Mouse (Mus musculus) heart, postnatal 10 days (tissue): ENCODE results near the gene Cdk5r2. TPM values are rescaled to one million over a fixed set of nuclear protein-coding genes. Genes with fewer than 3 reads are reported as not detected.
A peak's percentile ranks its signal among the peaks of the same experiment; 100 is the strongest.

Experiments
- DNase-seq, 2 experiments: peaks; one replicate each; pipeline ENCODE4 v3.0.0; 2021
- intact Hi-C: fragments of 180-260 bp; cut with DNase I; formaldehyde crosslinking; loops from one replicate; pipeline ENCODE4 v1.15.1; 2025
- microRNA-seq, 2 experiments: library from miRNA; unstranded; fragments of <30 nt; microRNA quantifications; one replicate each; pipeline ENCODE4 v1.2.0; 2022
- total RNA-seq, 2 experiments: library from RNA; stranded (reverse); gene quantifications; 2 replicates each; pipeline ENCODE4 v1.2.3; 2021

Gene Cdk5r2
- total RNA-seq, 2 experiments from 2014 or later = 0.12 TPM; not detected in 1

- intact Hi-C loops = no loop called here
- no peak for DNase-seq
Measured at GRCm38 (mm10) chr1:74885369-74886042, 30.8 kb downstream of the Cdk5r2 start, which contains the start of gene Fev. TSS of gene Fev (minus strand) at chr1:74885419.

GRCm38 (mm10) chr1:74891513-74891912, 36.8 kb downstream of the Cdk5r2 start:
- intact Hi-C loops = no loop called here
- peak; percentile 31 to 65 for DNase-seq

- intact Hi-C loops = no loop called here
- no peak for DNase-seq
Measured at GRCm38 (mm10) chr1:74892351-74893133, 37.8 kb downstream of the Cdk5r2 start.

GRCm38 (mm10) chr1:74893134-74893855, 38.6 kb downstream of the Cdk5r2 start, which contains the start of gene Cryba2:
TSS of gene Cryba2 (minus strand) at chr1:74893143.
- DNase-seq = peak; percentile 24 to 51
- intact Hi-C loops = no loop called here

GRCm38 (mm10) chr1:74894966-74895365, 40.2 kb downstream of the Cdk5r2 start:
- intact Hi-C loops = no loop called here
- peak; percentile 29 to 70 for DNase-seq

- intact Hi-C loops = no loop called here
- DNase-seq = no peak
Measured at GRCm38 (mm10) chr1:74897976-74898375, 43.2 kb downstream of the Cdk5r2 start.

GRCm38 (mm10) chr1:74898656-74899431, 44.1 kb downstream of the Cdk5r2 start:
- intact Hi-C loops = no loop called here

GRCm38 (mm10) chr1:74900341-74901285, 45.9 kb downstream of the Cdk5r2 start:
- intact Hi-C loops = no loop called here
- no peak for DNase-seq

More at GRCm38 (mm10) chr1:74898656-74899431, 44.1 kb downstream of the Cdk5r2 start:
- no peak for DNase-seq

GRCm38 (mm10) chr1:74901686-74902085, 47.0 kb downstream of the Cdk5r2 start:
- intact Hi-C loops = no loop called here
- peak in 1 of 2 experiments; percentile 53 for DNase-seq

- no peak for DNase-seq
- intact Hi-C loops = no loop called here
Measured at GRCm38 (mm10) chr1:74902191-74902590, 47.5 kb downstream of the Cdk5r2 start.

Small RNA genes within 50 kb of the gene (microRNA-seq; reads per million reads assigned to microRNA genes)
- 11.4 to 15.3 reads per million in 2 experiments for gene Mir375

Other genes with a start within 250 kb of the Cdk5r2 start
- 10 to 100 TPM; 17.3 TPM for gene Ttll4, start 193.2 kb upstream of the Cdk5r2 start, total RNA-seq
- 10 to 100 TPM; 10.7 to 11.0 TPM for gene Cyp27a1, start 141.4 kb upstream of the Cdk5r2 start, total RNA-seq
- 1 to 10 TPM; 1.7 to 2.1 TPM for gene Prkag3, start 105.7 kb upstream of the Cdk5r2 start, total RNA-seq
- under 1 TPM; 0.17 to 0.60 TPM for gene Wnt6, start 83.0 kb upstream of the Cdk5r2 start, total RNA-seq
- not detected for gene Wnt10a, start 63.4 kb upstream of the Cdk5r2 start, total RNA-seq
- under 1 TPM in 1 of 2 experiments, not detected in 1; 0.67 TPM for gene Fev, start 30.5 kb downstream of the Cdk5r2 start, total RNA-seq
- not detected for gene Cryba2, start 38.2 kb downstream of the Cdk5r2 start, total RNA-seq
- gene Cfap65, start 80.7 kb downstream of the Cdk5r2 start, total RNA-seq = under 1 TPM in 1 of 2 experiments, not detected in 1; 0.05 TPM
- gene Ihh, start 96.7 kb downstream of the Cdk5r2 start, total RNA-seq = under 1 TPM in 1 of 2 experiments, not detected in 1; 0.14 TPM